Mouse (Mus musculus): Measurements from ENCODE around the gene Dcdc2b. TPM values are rescaled to one million over a fixed set of nuclear protein-coding genes. Genes with fewer than 3 reads are reported as not detected.

The Dcdc2b gene
- polyA plus RNA-seq (2011; ENCODE audit: insufficient read depth, insufficient read length, low replicate concordance, missing spikeins), result 3.5 and 12.6 TPM in 2 replicates

- WGBS, result 85% methylated on average over 6 of the region's 6 CpGs
- no peak within 1 kb of the TSS for H3K4me3 ChIP-seq (replicated peaks; ENCODE audit: control insufficient read depth, low read depth, low read length)
- TF ChIP-seq CTCF (IDR thresholded peaks at IDR 0.05; ENCODE audit: control insufficient read depth, insufficient read depth, low read length) (no peak), POLR2A (IDR thresholded peaks at IDR 0.05; ENCODE audit: borderline replicate concordance, control insufficient read depth, low read depth, low read length) (no peak)
- no peak within 1 kb of the TSS for H3K27ac ChIP-seq (ENCODE audit: control insufficient read depth, insufficient read depth, low read depth, low read length, poor library complexity)
- H3K4me1 ChIP-seq (ENCODE audit: control insufficient read depth, insufficient read depth, low read length), result no peaks in the 10 kb centered on the region
These were observed at the start of gene Dcdc2b for GRCm38 (mm10) chr4:129614093-129614492. Gene Dcdc2b, minus strand, starts transcription at chr4:129614257.

GRCm38 (mm10) chr4:129662255-129662813, 48.3 kb upstream of the Dcdc2b start:
- no peaks in the 10 kb centered on the region for H3K4me1 ChIP-seq (ENCODE audit: control insufficient read depth, insufficient read depth, low read length)
- 82% methylated on average over 3 of the region's 3 CpGs for WGBS
- H3K27ac ChIP-seq (ENCODE audit: control insufficient read depth, insufficient read depth, low read depth, low read length, poor library complexity), result no peak overlapping the region
- H3K4me3 ChIP-seq (replicated peaks; ENCODE audit: control insufficient read depth, low read depth, low read length), result no peak overlapping the region
- TF ChIP-seq CTCF (IDR thresholded peaks at IDR 0.05; ENCODE audit: control insufficient read depth, insufficient read depth, low read length) (no peak), POLR2A (IDR thresholded peaks at IDR 0.05; ENCODE audit: borderline replicate concordance, control insufficient read depth, low read depth, low read length) (no peak)

GRCm38 (mm10) chr4:129661584-129661983, 47.5 kb upstream of the Dcdc2b start:
- H3K27ac ChIP-seq (ENCODE audit: control insufficient read depth, insufficient read depth, low read depth, low read length, poor library complexity), result no peak overlapping the region
- H3K4me1 ChIP-seq (ENCODE audit: control insufficient read depth, insufficient read depth, low read length), result no peaks in the 10 kb centered on the region
- TF ChIP-seq POLR2A (IDR thresholded peaks at IDR 0.05; ENCODE audit: borderline replicate concordance, control insufficient read depth, low read depth, low read length), result no peak
- no peak for TF ChIP-seq CTCF (IDR thresholded peaks at IDR 0.05; ENCODE audit: control insufficient read depth, insufficient read depth, low read length)
- 87% methylated on average over 3 of the region's 3 CpGs for WGBS
- no peak overlapping the region for H3K4me3 ChIP-seq (replicated peaks; ENCODE audit: control insufficient read depth, low read depth, low read length)

- H3K4me3 ChIP-seq (replicated peaks; ENCODE audit: control insufficient read depth, low read depth, low read length), result no peak overlapping the region
- no peak for TF ChIP-seq POLR2A (IDR thresholded peaks at IDR 0.05; ENCODE audit: borderline replicate concordance, control insufficient read depth, low read depth, low read length)
- TF ChIP-seq CTCF (IDR thresholded peaks at IDR 0.05; ENCODE audit: control insufficient read depth, insufficient read depth, low read length), result no peak
- WGBS, result 92% methylated on average over 14 of the region's 14 CpGs
- no peak overlapping the region for H3K27ac ChIP-seq (ENCODE audit: control insufficient read depth, insufficient read depth, low read depth, low read length, poor library complexity)
- no peaks in the 10 kb centered on the region for H3K4me1 ChIP-seq (ENCODE audit: control insufficient read depth, insufficient read depth, low read length)
These were observed 40.7 kb upstream of the Dcdc2b start for GRCm38 (mm10) chr4:129654770-129655169.

- 87% methylated on average over 8 of the region's 8 CpGs for WGBS
- TF ChIP-seq CTCF (IDR thresholded peaks at IDR 0.05; ENCODE audit: control insufficient read depth, insufficient read depth, low read length) (no peak), POLR2A (IDR thresholded peaks at IDR 0.05; ENCODE audit: borderline replicate concordance, control insufficient read depth, low read depth, low read length) (no peak)
- no peak overlapping the region for H3K4me3 ChIP-seq (replicated peaks; ENCODE audit: control insufficient read depth, low read depth, low read length)
- no peaks in the 10 kb centered on the region for H3K4me1 ChIP-seq (ENCODE audit: control insufficient read depth, insufficient read depth, low read length)
- no peak overlapping the region for H3K27ac ChIP-seq (ENCODE audit: control insufficient read depth, insufficient read depth, low read depth, low read length, poor library complexity)
These were observed 36.3 kb upstream of the Dcdc2b start for GRCm38 (mm10) chr4:129650359-129650758.

DNA sequence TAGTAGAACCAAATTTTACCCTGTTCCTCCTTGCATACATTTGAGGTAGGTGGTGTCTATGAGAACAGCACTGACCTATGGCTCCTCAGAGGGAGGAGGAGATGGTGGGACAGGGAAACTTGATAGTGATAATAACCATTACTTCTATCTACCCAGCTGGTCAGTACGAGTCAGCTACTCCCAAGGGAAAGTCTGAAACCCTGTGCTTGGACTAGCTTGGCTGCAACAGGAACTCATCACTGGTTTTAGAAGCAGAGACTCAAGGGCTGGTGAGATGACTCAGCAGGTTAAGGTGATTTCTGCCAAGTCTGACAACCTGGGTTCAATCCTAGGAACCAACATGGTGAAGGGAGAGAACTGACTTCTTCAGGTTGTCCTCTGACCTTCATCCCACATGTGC, 34.6 kb upstream of the Dcdc2b start:
- no peak for TF ChIP-seq CTCF (IDR thresholded peaks at IDR 0.05; ENCODE audit: control insufficient read depth, insufficient read depth, low read length)
- TF ChIP-seq POLR2A (IDR thresholded peaks at IDR 0.05; ENCODE audit: borderline replicate concordance, control insufficient read depth, low read depth, low read length), result no peak
- Histone ChIP-seq H3K4me1 (ENCODE audit: control insufficient read depth, insufficient read depth, low read length) (no peaks in the 10 kb centered on the region), H3K27ac (ENCODE audit: control insufficient read depth, insufficient read depth, low read depth, low read length, poor library complexity) (no peak overlapping the region), H3K4me3 (replicated peaks; ENCODE audit: control insufficient read depth, low read depth, low read length) (no peak overlapping the region)
- 86% methylated on average over 1 of the region's 1 CpGs for WGBS

DNA sequence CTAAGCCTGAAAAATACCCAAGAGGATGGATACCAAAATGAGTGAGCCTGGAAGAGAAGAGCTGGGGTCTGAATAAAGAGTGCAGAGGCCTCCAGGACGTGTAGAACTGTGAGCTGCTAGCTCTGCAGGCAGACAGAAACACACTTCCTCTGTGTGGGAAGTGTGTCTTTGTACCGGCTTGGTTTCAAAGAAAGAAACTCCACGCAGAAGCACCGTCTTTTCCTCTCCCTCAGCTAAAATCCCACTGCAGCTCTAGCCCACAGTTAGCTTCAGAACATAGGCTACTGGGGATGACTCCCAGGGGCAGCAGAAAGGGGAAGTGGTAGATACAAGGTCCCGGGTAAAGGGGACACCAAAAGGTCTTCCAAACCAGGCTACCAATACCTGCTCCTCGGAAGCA, 31.1 kb upstream of the Dcdc2b start:
- TF ChIP-seq CTCF (IDR thresholded peaks at IDR 0.05; ENCODE audit: control insufficient read depth, insufficient read depth, low read length) (no peak), POLR2A (IDR thresholded peaks at IDR 0.05; ENCODE audit: borderline replicate concordance, control insufficient read depth, low read depth, low read length) (no peak)
- 37% methylated on average over 6 of the region's 6 CpGs for WGBS
- H3K27ac ChIP-seq (ENCODE audit: control insufficient read depth, insufficient read depth, low read depth, low read length, poor library complexity), result no peak overlapping the region
- H3K4me1 ChIP-seq (ENCODE audit: control insufficient read depth, insufficient read depth, low read length), result no peaks in the 10 kb centered on the region
- H3K4me3 ChIP-seq (replicated peaks; ENCODE audit: control insufficient read depth, low read depth, low read length), result no peak overlapping the region

- WGBS, result 61% methylated on average over 5 of the region's 5 CpGs
- no peak for TF ChIP-seq CTCF (IDR thresholded peaks at IDR 0.05; ENCODE audit: control insufficient read depth, insufficient read depth, low read length)
- Histone ChIP-seq H3K4me1 (ENCODE audit: control insufficient read depth, insufficient read depth, low read length) (no peaks in the 10 kb centered on the region), H3K27ac (ENCODE audit: control insufficient read depth, insufficient read depth, low read depth, low read length, poor library complexity) (no peak overlapping the region), H3K4me3 (replicated peaks; ENCODE audit: control insufficient read depth, low read depth, low read length) (no peak overlapping the region)
These were observed 27.7 kb upstream of the Dcdc2b start for GRCm38 (mm10) chr4:129641756-129642155.
